Mouse (Mus musculus) embryo, embryonic 9.5 days (tissue): ENCODE measurements around the gene Rsph9.

Source experiments
- DNase-seq: peaks from one replicate; pipeline ENCODE4 v3.0.0-alpha.2; 2017; ENCODE audit errors: extremely low spot score

Rsph9 gene

GRCm38 (mm10) chr17:46139872-46140271 lies 4.1 kb downstream of the Rsph9 start:
- no peak for DNase-seq

GRCm38 (mm10) chr17:46138563-46139236 lies 5.3 kb downstream of the Rsph9 start:
- DNase-seq, result no peak

- DNase-seq, result no peak
Measured at GRCm38 (mm10) chr17:46132862-46133261, 11.2 kb downstream of the Rsph9 start.

- peak; percentile 85 for DNase-seq
Measured at GRCm38 (mm10) chr17:46132058-46132718, 11.8 kb downstream of the Rsph9 start.

- no peak for DNase-seq
Measured at GRCm38 (mm10) chr17:46129741-46130498, 14.1 kb downstream of the Rsph9 start.

- no peak for DNase-seq
Measured at GRCm38 (mm10) chr17:46127814-46128493, 16.1 kb downstream of the Rsph9 start.

- DNase-seq, result no peak
Measured at GRCm38 (mm10) chr17:46126608-46127007, 17.4 kb downstream of the Rsph9 start.

GRCm38 (mm10) chr17:46123953-46124700 lies 19.9 kb downstream of the Rsph9 start:
- no peak for DNase-seq

- DNase-seq, result no peak
Measured at GRCm38 (mm10) chr17:46123285-46123684, 20.7 kb downstream of the Rsph9 start.

- no peak for DNase-seq
Measured at GRCm38 (mm10) chr17:46122791-46123190, 21.2 kb downstream of the Rsph9 start.

- DNase-seq, result no peak
Measured at GRCm38 (mm10) chr17:46119641-46120040, 24.4 kb downstream of the Rsph9 start.

- no peak for DNase-seq
Measured at GRCm38 (mm10) chr17:46118423-46118850, 25.6 kb downstream of the Rsph9 start.

- DNase-seq, result no peak
Measured at GRCm38 (mm10) chr17:46117623-46118422, 26.2 kb downstream of the Rsph9 start.

- DNase-seq, result no peak
Measured at GRCm38 (mm10) chr17:46116881-46117280, 27.1 kb downstream of the Rsph9 start.

GRCm38 (mm10) chr17:46116138-46116537 lies 27.9 kb downstream of the Rsph9 start:
- no peak for DNase-seq

GRCm38 (mm10) chr17:46115489-46115888 lies 28.5 kb downstream of the Rsph9 start:
- DNase-seq, result no peak

- peak; percentile 84 for DNase-seq
Measured at GRCm38 (mm10) chr17:46110402-46111289, 33.4 kb downstream of the Rsph9 start, which contains the start of gene Mrps18a. Gene Mrps18a, plus strand, starts transcription at chr17:46110986.

GRCm38 (mm10) chr17:46108286-46108685 lies 35.7 kb downstream of the Rsph9 start:
- DNase-seq, result no peak

GRCm38 (mm10) chr17:46104487-46104886 lies 39.5 kb downstream of the Rsph9 start:
- peak; percentile 72 for DNase-seq
